Mouse (Mus musculus): Measurements from ENCODE around the gene Ctsw.
A peak's percentile ranks its signal among the peaks of the same experiment; 100 is the strongest.

The Ctsw gene

GRCm38 (mm10) chr19:5461411-5461810, 6.9 kb downstream of the Ctsw start:
- no peak for DNase-seq

GRCm38 (mm10) chr19:5460465-5460911, 7.8 kb downstream of the Ctsw start, which contains the start of gene Fibp:
TSS of gene Fibp (plus strand) at chr19:5460615.
- DNase-seq = peak; percentile 87 to 93

- DNase-seq = no peak
Measured at GRCm38 (mm10) chr19:5459896-5460295, 8.4 kb downstream of the Ctsw start.

GRCm38 (mm10) chr19:5459019-5459418, 9.3 kb downstream of the Ctsw start:
- peak; percentile 34 to 63 for DNase-seq

GRCm38 (mm10) chr19:5457746-5458442, 10.4 kb downstream of the Ctsw start, which contains the start of gene Ccdc85b:
TSS of gene Ccdc85b (minus strand) at chr19:5457894.
- DNase-seq = peak in 1 of 2 experiments; percentile 51

GRCm38 (mm10) chr19:5456922-5457745, 11.2 kb downstream of the Ctsw start:
- peak; percentile 98 for DNase-seq

- peak; percentile 48 to 78 for DNase-seq
Measured at GRCm38 (mm10) chr19:5456241-5456921, 11.9 kb downstream of the Ctsw start.

- peak in 1 of 2 experiments; percentile 37 for DNase-seq
Measured at GRCm38 (mm10) chr19:5455568-5455967, 12.7 kb downstream of the Ctsw start.

- DNase-seq = peak in 1 of 2 experiments; percentile 33
Measured at GRCm38 (mm10) chr19:5455037-5455436, 13.3 kb downstream of the Ctsw start.

GRCm38 (mm10) chr19:5451766-5452165, 16.5 kb downstream of the Ctsw start:
- DNase-seq = no peak

GRCm38 (mm10) chr19:5449673-5450072, 18.6 kb downstream of the Ctsw start:
- no peak for DNase-seq

- DNase-seq = peak in 1 of 2 experiments; percentile 42
Measured at GRCm38 (mm10) chr19:5448354-5449150, 19.8 kb downstream of the Ctsw start.

GRCm38 (mm10) chr19:5447515-5448353, 20.6 kb downstream of the Ctsw start, which contains the start of gene Fosl1:
TSS of gene Fosl1 (plus strand) at chr19:5447547.
- peak; percentile 67 to 82 for DNase-seq

- no peak for DNase-seq
Measured at GRCm38 (mm10) chr19:5445747-5446146, 22.6 kb downstream of the Ctsw start.

- peak; percentile 44 to 71 for DNase-seq
Measured at GRCm38 (mm10) chr19:5444954-5445353, 23.4 kb downstream of the Ctsw start.

- DNase-seq = no peak
Measured at GRCm38 (mm10) chr19:5444371-5444908, 23.9 kb downstream of the Ctsw start.

GRCm38 (mm10) chr19:5433951-5434350, 34.4 kb downstream of the Ctsw start:
- no peak for DNase-seq

- DNase-seq = peak; percentile 75 to 78
Measured at GRCm38 (mm10) chr19:5432992-5433852, 35.1 kb downstream of the Ctsw start.

GRCm38 (mm10) chr19:5431911-5432464, 36.3 kb downstream of the Ctsw start:
- no peak for DNase-seq
